Mouse (Mus musculus) adrenal gland, postnatal 4 days (tissue): Measurements from ENCODE around the gene Psmd4. TPM values are rescaled to one million over a fixed set of nuclear protein-coding genes. Genes with fewer than 3 reads are reported as not detected.
"Not testable (repeated sequence)": the region's sequence is repeated elsewhere in the genome, so short reads cannot be mapped to it uniquely, and the experiment has no call there.

Source experiments
- DNase-seq, 2 experiments: peaks; one replicate each; pipeline ENCODE4 v3.0.0; 2021 to 2022; ENCODE audit warnings: low spot score in 2 of 2, mixed read lengths in 2 of 2
- long read RNA-seq, 2 experiments: library from polyadenylated mRNA; stranded (forward); transcript quantifications; one replicate each; pipeline ENCODE4 v2.0.0; 2021
- total RNA-seq, 2 experiments: library from RNA; stranded (reverse); gene quantifications; 2 replicates each; pipeline ENCODE4 v1.2.3; 2021

Psmd4 gene
- 100 to 1,000 TPM; 243 to 263 TPM for total RNA-seq
- long read RNA-seq, experiment 1, transcript Psmd4-202 (10 exons, 1,332 nt), result major isoform, 164 of 350 reads
- long read RNA-seq, experiment 1, transcript Psmd4-201 (10 exons, 1,276 nt), result minor isoform, 123 of 350 reads
- long read RNA-seq, experiment 1, partial matches to known transcripts, result 25 of 350 reads
- long read RNA-seq, experiment 1, other reads (novel, unspliced or antisense), result 35 of 350 reads
- long read RNA-seq, experiment 2, transcript Psmd4-201 (10 exons, 1,276 nt), result minor isoform, 108 of 381 reads
- long read RNA-seq, experiment 2, transcript Psmd4-202 (10 exons, 1,332 nt), result major isoform, 188 of 381 reads
- long read RNA-seq, experiment 2, transcript Psmd4-203 (9 exons, 1,756 nt), result minor isoform, 8 of 381 reads
- long read RNA-seq, experiment 2, partial matches to known transcripts, result 34 of 381 reads
- long read RNA-seq, experiment 2, other reads (novel, unspliced or antisense), result 43 of 381 reads

DNA sequence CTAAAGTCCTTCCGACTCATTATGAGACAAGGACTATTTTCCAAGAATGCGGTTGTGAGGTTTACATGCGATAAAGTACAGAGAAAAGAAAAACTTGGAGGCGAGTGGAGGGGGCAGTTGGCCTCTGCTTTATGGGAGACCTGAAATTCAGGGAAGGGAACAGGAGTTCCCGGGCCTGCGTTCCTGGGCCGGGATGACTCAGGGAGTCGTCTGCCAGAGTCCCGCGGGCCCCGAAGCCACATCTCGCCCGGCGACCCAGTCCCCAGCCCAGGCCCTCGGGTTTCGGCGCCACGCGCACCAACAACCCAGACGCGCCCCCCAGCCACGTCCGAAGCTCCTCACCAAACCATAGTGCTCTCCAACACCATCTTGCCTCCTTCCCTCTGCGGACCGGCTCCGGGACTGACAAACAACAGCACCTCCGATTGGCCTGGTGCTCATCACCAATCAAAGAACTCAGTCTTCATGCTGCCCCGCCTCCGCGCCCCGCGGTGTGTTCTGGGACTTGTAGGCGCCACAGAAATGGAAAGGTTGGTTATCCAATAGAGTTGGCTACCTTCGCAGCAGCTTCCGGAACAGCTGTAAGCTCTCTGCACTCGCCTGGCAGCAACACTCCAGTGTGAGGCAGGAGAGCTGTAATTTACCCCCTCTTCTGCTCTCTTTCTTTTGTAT is at the start of gene Psmd4:
Gene Psmd4 (minus strand): TSS at position 449 of the 672 bp plus-strand sequence.
- DNase-seq, result peak; percentile 81 to 94

GRCm38 (mm10) chr3:95088071-95088470 is 45.7 kb upstream of the Psmd4 start:
- no peak for DNase-seq

DNA sequence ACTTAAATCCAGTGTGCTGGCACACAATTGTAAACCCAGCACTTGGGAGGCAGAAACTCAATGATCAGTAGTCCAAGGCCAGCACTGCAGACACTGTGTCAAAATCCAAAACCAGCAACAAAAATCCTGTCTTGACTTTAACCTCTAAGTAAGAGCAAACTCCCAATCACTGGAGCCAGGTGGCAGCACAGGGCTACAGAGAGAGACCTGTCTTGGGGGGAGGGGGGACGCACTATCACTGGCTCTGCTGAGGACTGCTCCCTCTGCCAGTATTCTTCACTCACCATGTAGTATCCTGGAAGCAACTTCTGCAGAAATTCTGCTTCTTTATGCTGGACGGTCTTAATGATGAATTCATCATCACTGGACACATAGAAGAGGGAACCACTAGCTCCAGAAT is 29.2 kb upstream of the Psmd4 start:
- DNase-seq, result no peak

GRCm38 (mm10) chr3:95066570-95066969 is 24.2 kb upstream of the Psmd4 start:
- no peak for DNase-seq

DNA sequence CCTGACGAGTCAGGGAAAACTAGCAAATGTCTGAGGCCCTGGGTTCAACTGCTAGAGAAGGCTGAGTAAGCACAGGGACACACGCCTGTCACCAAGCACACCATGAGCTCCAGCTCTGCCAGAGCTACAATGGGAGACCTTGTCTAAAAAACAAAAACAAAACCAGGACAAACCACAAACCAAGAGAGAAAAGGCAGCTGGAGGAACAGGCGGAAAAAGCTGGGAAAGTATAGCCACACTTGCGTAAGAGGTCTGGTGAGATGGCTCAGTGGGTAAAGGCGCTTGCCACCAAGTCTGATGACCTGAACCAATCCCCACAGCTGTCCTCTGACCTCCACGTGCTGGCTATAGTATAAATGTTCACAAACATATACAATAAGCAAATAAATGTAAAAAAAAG is 23.7 kb upstream of the Psmd4 start:
- DNase-seq, result no peak

GRCm38 (mm10) chr3:95065553-95065952 is 23.1 kb upstream of the Psmd4 start:
- DNase-seq, result no peak

DNA sequence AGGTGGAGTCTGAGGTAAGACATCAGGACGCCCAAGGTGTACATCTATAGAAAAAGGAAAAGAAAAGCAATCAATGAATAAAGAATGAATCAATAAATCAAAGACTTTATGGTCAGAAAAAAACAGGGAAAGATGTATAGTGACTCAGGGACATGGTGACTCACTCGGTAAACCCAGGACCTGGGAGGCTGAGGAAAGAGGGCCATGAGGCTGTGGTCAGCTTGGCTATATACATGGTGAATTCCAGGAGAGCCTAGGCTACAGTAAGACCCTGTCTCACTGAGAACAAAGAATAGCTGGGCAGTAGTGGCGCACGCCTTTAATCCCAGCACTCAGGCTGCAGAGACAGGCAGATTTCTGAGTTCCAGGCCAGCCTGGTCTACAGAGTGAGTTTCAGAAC is 21.3 kb upstream of the Psmd4 start:
- DNase-seq, result no peak

DNA sequence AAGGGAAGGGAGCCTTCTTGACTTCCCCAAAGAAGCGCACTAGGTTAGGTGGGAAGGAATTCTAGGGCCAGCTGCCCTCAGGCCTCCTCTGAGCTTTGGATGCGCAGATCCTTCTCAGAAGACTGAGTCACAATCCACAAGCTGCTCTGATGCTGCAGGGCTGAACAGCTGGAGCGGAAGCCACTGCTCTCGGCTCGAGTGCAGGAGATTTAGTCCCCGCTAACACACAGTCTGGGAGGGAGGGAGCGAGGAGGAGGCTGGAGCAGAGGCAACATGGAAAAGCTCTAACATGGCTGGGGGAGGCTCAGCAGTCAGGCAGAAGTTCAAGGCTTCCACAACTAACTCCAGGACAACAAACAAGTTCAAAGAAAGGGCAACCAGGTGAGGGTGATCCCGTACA is 15.7 kb upstream of the Psmd4 start:
- DNase-seq, result no peak

- DNase-seq, result no peak
Observed at GRCm38 (mm10) chr3:95056275-95056674, 13.9 kb upstream of the Psmd4 start.

- DNase-seq, result no peak
Observed at GRCm38 (mm10) chr3:95054481-95055260, 12.3 kb upstream of the Psmd4 start.

- no peak for DNase-seq
Observed at GRCm38 (mm10) chr3:95053701-95054100, 11.3 kb upstream of the Psmd4 start.

- DNase-seq, result no peak
Observed at GRCm38 (mm10) chr3:95052959-95053358, 10.5 kb upstream of the Psmd4 start.

DNA sequence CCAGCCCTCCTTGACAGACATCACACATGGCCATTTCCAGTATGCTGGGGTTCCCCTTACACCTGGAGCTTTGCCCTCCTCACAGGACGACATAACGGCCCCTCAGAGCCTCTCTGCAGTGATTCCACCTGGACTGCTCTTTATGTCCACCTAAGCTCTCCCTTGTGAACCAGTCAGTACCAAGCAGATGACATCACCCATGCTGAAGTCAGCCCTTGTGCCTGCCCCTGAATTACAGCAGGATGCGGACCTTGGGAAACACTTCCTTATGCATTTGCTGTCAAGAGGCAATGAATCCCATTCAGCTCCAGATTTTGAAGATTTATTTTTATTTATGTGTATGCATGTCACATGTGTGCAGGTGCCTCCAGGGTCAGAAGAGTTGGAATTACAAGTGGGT is 5.5 kb upstream of the Psmd4 start:
- no peak for DNase-seq

GRCm38 (mm10) chr3:95046462-95047057 is 4.1 kb upstream of the Psmd4 start:
- DNase-seq, result no peak

DNA sequence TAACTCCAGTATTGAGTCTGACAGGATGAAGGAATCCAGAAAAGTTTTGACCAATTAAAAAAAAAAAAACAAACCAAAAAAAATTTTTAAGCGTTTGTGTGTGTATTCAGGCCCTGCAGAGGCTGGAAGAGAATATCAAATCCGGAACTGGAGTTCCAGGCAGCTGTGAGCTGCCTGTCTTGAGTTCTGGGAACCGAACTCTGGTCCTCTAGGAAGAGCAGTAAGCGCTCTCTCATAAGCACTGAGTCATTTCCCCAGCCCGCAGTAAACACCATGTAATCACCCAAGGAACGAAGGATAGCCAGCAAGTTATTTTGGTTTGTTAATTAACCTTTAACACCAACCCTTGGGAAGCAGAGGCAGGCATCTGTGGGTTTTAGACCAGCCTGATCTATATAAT is 837 bp upstream of the Psmd4 start:
- no peak for DNase-seq

DNA sequence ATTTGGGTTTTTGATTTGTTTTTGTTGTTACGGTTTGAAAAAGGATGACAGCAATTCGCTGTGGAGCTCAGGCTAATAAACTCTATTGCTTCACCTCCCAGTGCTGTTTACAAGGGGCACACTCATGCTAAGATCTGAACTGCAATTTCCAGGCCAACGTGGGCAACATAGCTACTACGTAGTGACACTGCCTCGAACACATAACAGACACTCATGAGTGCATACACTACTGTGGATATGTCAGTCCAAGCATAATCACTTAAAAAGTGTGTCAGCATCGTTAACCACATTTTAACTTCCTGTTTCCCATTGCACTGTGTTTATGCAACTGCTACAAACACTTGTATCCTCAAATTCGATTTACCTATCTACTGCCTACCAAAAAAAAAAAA is 420 bp upstream of the Psmd4 start:
- DNase-seq, result no peak

DNA sequence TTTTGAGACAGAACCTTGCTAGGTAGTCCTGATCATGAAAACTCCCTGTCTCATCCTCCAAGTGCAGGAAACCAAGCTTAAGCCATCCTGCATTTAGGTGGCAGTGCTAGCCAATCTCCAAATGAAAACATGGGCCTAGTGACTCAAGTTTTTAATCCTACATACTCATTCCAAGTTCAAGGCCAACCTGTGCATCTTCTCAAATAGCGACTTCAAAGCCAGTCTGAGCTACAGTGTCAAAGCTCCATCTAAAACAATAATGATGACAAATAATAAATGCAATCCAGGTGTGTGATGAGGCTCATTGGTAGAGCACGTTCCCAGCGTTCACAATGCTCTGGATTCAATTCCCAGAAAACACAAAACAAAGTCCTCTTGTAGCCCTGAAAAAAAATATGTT is 789 bp downstream of the Psmd4 start:
- no peak for DNase-seq

DNA sequence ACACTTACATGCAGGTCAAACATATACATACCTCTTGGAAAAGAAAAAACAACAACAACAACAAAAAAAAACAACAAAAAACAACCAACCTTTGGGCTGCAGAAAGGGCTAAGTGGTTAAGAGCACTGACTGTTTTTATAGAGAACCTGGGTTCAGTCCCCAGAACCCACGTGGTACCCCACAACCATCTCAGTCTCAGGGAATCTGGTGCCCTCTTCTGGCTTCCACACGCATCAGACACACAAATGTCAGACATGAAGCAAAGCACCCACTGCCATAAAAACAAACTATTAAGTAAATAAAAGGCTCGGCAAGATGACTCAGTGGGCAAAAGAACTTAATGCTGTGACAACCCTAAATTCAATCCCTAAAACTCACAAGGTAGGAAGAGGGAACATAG is 12.5 kb downstream of the Psmd4 start:
- DNase-seq, result no peak

- not testable (repeated sequence) for DNase-seq
Observed at GRCm38 (mm10) chr3:95029291-95029827, 13.1 kb downstream of the Psmd4 start.

DNA sequence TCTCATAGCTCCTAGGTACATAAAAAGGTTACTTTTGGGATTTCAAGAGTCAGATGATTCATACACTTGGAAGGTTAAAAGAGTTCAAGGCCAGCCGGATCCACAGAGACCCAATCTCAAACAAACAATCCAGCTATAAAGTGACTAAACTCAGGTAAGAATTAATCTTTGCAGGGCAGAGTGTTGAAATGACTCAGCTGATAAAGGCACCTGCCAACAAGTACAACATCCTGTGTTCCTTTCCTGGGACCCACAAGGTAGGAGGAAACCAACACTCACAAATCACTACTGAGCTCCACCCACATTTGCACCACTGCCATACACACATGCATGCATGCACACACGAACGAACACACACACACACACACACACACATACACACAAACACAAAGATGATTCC is 13.8 kb downstream of the Psmd4 start:
- DNase-seq, result no peak

- DNase-seq, result no peak
Observed at GRCm38 (mm10) chr3:95027701-95028100, 14.7 kb downstream of the Psmd4 start.
